Mouse (Mus musculus) intestine, embryonic 15.5 days (tissue): Measurements from ENCODE around the gene Vim. TPM values are rescaled to one million over a fixed set of nuclear protein-coding genes. Genes with fewer than 3 reads are reported as not detected.
"Not testable (repeated sequence)": the region's sequence is repeated elsewhere in the genome, so short reads cannot be mapped to it uniquely, and the experiment has no call there.

Source experiments
- ATAC-seq: fragments of 200-750 bp; cut with Nextera tagmentation; 2 replicates; pipeline ENCODE4 v1.8.0; 2017; ENCODE audit warnings: moderate TSS enrichment, moderate library complexity
- H3K27ac ChIP-seq: fragments of 300-500 bp; sonication (generic); 2 replicates; pipeline ENCODE4 v1.5.1; 2015; ENCODE audit warnings: mild to moderate bottlenecking, inconsistent platforms
- H3K27me3 ChIP-seq: fragments of 300-500 bp; sonication (generic); replicated peaks from 2 replicates; pipeline ENCODE4 v1.6.1; 2015; ENCODE audit warnings: inconsistent platforms
- H3K36me3 ChIP-seq: fragments of 300-500 bp; sonication (generic); 2 replicates; pipeline ENCODE4 v1.6.1; 2015; ENCODE audit warnings: inconsistent platforms
- H3K4me1 ChIP-seq: fragments of 300-500 bp; sonication (generic); replicated peaks from 2 replicates; pipeline ENCODE4 v1.6.1; 2015; ENCODE audit warnings: inconsistent platforms
- H3K4me2 ChIP-seq: fragments of 300-500 bp; sonication (generic); replicated peaks from 2 replicates; pipeline ENCODE4 v1.6.1; 2015; ENCODE audit warnings: mild to moderate bottlenecking, inconsistent platforms
- H3K4me3 ChIP-seq: fragments of 300-500 bp; sonication (generic); replicated peaks from 2 replicates; pipeline ENCODE4 v1.5.1; 2015; ENCODE audit warnings: inconsistent platforms
- H3K9ac ChIP-seq: fragments of 300-500 bp; sonication (generic); 2 replicates; pipeline ENCODE4 v1.6.1; 2015; ENCODE audit warnings: inconsistent platforms
- H3K9me3 ChIP-seq: fragments of 300-500 bp; sonication (generic); 2 replicates; pipeline ENCODE4 v1.6.1; 2016; ENCODE audit warnings: inconsistent platforms
- WGBS: fragments of 180-500 bp; shearing (Covaris S2); methylation state at CpG from one replicate; pipeline ENCODE4 v1.1.7; 2015; 5-methylcytosine and 5-hydroxymethylcytosine counted together
- polyA plus RNA-seq: library from polyadenylated mRNA; unstranded; fragments of >200 nt; fragmentation: Nextera tagmentation; extraction: Ambion mirVana; gene quantifications from 2 replicates; pipeline ENCODE4 v1.2.1, GENCODE M21; 2015

The Vim gene
- polyA plus RNA-seq, 1 experiment from 2014 or later, result 454 TPM

DNA sequence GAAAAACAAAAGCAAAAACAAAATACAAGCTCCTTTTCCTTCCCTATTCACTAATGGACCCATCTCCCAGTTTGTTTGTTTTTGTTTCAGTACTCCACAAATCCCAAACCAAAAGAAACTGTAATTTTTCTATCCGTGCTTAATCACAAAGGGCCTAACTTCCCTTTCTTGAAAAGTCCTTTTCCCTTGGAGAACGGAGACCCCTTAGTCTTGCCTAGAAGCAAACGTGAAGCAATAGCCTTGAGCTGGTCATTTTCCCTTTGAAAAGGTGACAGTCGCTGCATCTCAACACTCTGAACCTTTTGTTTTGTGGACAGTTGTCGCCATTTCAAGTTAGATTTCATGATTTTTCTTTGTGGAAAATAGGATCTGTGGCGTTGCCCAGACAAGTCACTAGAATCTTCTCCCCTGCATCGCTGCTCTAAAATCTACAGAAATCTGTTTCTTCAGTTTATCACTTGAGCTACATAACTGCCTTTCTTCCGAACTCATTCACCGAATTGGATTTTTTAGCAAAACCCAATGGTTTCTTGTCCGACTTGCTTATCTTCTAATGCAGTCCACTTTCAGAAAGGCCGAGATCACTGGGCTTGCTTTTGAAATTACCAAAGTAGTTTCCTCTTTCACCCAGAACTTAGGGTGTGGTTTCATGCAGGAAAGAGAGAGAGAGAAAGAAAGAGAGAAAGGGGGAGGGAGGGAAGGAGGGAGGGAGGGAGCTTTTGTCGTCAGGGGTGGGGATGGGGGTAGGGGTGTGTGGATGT, 900 bp upstream of the Vim start:
- peak overlapping the region; percentile 67 for H3K4me3 ChIP-seq
- H3K9ac ChIP-seq, result 0 out of 2 replicates have a peak overlapping the region, but pooled peaks have one; percentile 23
- peak; percentile 18 for ATAC-seq
- no peaks in the 10 kb centered on the region; the same call in 1 of the 2 replicates for H3K27me3 ChIP-seq
- 0 out of 2 replicates have a peak, but pooled peaks cover 4% of the 10 kb centered on the region for H3K36me3 ChIP-seq
- WGBS, result 16% methylated on average over 12 of the region's 12 CpGs
- H3K4me2 ChIP-seq, result peak overlapping the region; percentile 83
- H3K4me1 ChIP-seq, result peaks cover 3% of the 10 kb centered on the region
- peak overlapping the region; percentile 97 for H3K27ac ChIP-seq
- H3K9me3 ChIP-seq, result no peaks in the 10 kb centered on the region

DNA sequence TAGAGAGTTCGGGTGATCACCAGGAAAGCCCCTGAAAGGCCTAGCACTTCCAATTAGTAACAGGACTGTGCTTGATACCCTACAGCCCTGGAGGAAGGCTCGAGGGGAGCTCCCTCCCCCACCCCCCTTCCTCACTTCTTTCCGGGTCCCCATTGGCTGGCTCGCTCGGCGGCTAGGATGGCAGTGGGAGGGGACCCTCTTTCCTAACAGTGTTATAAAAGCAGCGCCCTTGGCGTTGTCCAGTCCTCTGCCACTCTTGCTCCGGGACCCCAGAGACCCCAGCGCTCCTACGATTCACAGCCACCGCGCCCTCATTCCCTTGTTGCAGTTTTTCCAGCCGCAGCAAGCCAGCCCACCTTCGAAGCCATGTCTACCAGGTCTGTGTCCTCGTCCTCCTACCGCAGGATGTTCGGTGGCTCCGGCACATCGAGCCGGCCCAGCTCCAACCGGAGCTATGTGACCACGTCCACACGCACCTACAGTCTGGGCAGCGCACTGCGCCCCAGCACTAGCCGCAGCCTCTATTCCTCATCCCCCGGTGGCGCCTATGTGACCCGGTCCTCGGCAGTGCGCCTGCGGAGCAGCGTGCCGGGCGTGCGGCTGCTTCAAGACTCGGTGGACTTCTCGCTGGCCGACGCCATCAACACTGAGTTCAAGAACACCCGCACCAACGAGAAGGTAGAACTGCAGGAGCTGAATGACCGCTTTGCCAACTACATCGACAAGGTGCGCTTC, 506 bp downstream of the Vim start:
- Histone ChIP-seq H3K4me3 (peak overlapping the region; percentile 67), H3K9me3 (no peaks in the 10 kb centered on the region), H3K27ac (peak overlapping the region; percentile 97), H3K4me1 (peaks cover 3% of the 10 kb centered on the region), H3K27me3 (no peaks in the 10 kb centered on the region; the same call in 1 of the 2 replicates), H3K4me2 (peak overlapping the region; percentile 83), H3K9ac (peak overlapping the region; percentile 75), H3K36me3 (0 out of 2 replicates have a peak, but pooled peaks cover 4% of the 10 kb centered on the region)
- ATAC-seq, result peak; percentile 91
- under 1% methylated on average over 46 of the region's 46 CpGs for WGBS

DNA sequence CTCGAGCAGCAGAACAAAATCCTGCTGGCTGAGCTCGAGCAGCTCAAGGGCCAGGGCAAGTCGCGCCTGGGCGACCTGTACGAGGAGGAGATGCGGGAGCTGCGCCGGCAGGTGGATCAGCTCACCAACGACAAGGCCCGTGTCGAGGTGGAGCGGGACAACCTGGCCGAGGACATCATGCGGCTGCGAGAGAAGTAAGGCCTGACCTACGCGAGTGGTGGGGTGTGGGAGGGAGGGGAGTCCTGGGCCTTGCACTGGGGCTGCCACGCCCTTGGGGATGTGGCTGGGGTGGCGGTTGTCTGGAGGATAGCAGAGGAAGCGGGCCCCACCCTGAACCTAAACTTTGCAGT, 1.0 kb downstream of the Vim start:
- ATAC-seq, result peak; percentile 34; the same call in 1 of the 2 replicates
- Histone ChIP-seq H3K36me3 (0 out of 2 replicates have a peak, but pooled peaks cover 4% of the 10 kb centered on the region), H3K4me1 (peaks cover 3% of the 10 kb centered on the region), H3K9me3 (no peaks in the 10 kb centered on the region), H3K4me2 (peak overlapping the region; percentile 83), H3K27me3 (no peaks in the 10 kb centered on the region; the same call in 1 of the 2 replicates), H3K4me3 (peak overlapping the region; percentile 67), H3K27ac (peak overlapping the region; percentile 97), H3K9ac (peak overlapping the region; percentile 75)
- WGBS, result under 1% methylated on average over 21 of the region's 21 CpGs

DNA sequence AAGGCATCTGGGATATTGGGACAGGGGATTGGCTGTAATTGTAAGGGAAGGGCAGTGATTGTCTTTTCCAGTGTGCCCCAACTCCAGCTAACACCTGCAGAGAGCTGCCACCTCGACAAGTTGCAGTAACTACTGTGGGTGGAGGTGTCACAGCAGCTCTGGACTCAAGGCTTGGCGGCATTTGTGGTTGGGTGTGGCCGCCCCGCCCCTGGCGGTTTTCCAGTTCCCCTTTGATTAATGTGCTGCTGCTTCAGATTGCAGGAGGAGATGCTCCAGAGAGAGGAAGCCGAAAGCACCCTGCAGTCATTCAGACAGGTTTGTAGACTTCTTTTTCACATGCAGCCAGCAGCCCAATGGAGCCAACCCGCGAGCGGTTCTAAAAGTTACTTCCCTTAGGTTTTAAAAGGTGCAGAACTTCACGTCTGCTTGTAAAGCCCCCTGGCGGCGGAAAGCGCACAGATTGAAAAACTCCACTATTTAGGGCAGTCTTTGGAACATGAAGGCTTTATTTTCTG, 1.6 kb downstream of the Vim start:
- peak overlapping the region; percentile 83 for H3K4me2 ChIP-seq

DNA sequence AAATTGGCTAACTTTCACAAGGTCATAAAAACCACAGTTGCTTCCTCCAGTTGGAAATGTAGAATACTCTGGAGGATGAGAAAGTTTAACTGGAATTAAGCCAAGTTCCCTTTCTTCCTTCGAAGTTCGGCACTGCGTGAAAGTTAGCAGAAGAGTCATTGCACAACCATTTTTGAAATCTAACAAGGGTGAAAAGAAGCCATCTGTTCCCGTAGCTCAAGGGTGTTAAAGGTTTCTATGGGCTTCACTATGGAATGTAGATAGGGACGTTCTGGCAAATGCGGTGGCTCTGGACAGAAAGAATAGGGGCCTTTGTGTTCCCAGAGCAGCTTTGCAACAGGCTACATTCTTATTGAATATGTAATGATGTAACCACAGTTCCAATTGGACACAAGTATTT, 2.2 kb downstream of the Vim start:
- peak overlapping the region; percentile 67 for H3K4me3 ChIP-seq
- H3K9ac ChIP-seq, result no peak overlapping the region
- 0 out of 2 replicates have a peak overlapping the region, but pooled peaks have one; percentile 97 for H3K27ac ChIP-seq
- WGBS, result 21% methylated on average over 6 of the region's 6 CpGs
- no peaks in the 10 kb centered on the region for H3K9me3 ChIP-seq
- 0 out of 2 replicates have a peak, but pooled peaks cover 6% of the 10 kb centered on the region for H3K36me3 ChIP-seq
- H3K27me3 ChIP-seq, result no peaks in the 10 kb centered on the region; the same call in 1 of the 2 replicates
- ATAC-seq, result no peak
- H3K4me1 ChIP-seq, result peaks cover 3% of the 10 kb centered on the region
- H3K4me2 ChIP-seq, result peak overlapping the region; percentile 83

More for the DNA sequence above, 1.6 kb downstream of the Vim start:
- ATAC-seq, result peak; percentile 16
- Histone ChIP-seq H3K27me3 (no peaks in the 10 kb centered on the region; the same call in 1 of the 2 replicates), H3K9me3 (no peaks in the 10 kb centered on the region), H3K36me3 (0 out of 2 replicates have a peak, but pooled peaks cover 6% of the 10 kb centered on the region), H3K4me1 (peaks cover 3% of the 10 kb centered on the region), H3K27ac (peak overlapping the region; percentile 97; the same call in 1 of the 2 replicates), H3K4me3 (peak overlapping the region; percentile 67), H3K9ac (peak overlapping the region; percentile 75)
- WGBS, result under 1% methylated on average over 13 of the region's 13 CpGs

DNA sequence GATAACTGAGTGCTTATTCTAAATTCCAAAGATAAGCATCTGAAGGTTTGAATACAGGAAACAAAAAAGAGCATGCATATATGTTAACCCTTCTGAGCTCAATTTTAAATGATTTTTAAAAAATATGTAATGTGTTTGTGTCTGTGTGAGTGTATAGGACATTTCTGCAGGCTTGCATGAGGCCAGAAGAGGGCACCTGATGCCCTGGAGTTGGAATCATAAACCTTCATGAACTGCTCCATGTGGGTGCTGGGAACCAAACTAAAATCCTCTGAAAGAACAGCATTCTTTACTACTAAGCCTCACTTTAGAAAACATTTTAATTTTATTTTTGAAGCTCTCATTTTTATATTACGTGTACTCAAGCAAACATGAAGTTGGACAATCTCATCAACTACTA, 3.7 kb downstream of the Vim start:
- Histone ChIP-seq H3K36me3 (0 out of 2 replicates have a peak, but pooled peaks cover 11% of the 10 kb centered on the region), H3K4me2 (no peak overlapping the region), H3K4me3 (no peak overlapping the region)

DNA sequence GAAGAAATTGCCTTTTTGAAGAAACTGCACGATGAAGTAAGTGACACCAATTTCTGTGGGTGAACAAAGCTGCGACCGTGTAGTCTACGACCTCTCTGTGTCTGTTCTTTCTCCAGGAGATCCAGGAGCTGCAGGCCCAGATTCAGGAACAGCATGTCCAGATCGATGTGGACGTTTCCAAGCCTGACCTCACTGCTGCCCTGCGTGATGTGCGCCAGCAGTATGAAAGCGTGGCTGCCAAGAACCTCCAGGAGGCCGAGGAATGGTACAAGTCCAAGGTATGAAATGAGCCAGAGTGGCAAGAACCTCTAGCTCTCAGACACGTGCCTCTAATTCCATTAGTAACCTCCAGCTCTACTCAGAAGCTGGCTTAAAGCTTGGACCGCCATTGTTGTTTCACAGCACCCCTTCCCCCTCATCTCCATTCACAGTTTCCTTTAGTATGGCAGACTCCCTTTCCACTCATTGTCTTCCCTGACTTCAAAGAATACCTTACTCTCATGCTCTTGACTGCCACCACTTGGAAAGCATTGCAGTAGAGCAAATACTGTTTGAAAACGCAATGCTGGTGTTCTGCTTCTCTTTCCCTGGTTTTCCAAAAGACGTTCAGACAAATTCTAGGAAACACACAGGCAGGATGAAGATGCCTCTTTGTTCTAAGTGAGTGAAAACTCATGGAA, 4.9 kb downstream of the Vim start:
- Histone ChIP-seq H3K9me3 (no peaks in the 10 kb centered on the region), H3K4me2 (no peak overlapping the region), H3K27ac (no peak overlapping the region), H3K36me3 (0 out of 2 replicates have a peak, but pooled peaks cover 14% of the 10 kb centered on the region), H3K4me3 (no peak overlapping the region), H3K9ac (no peak overlapping the region), H3K27me3 (no peaks in the 10 kb centered on the region), H3K4me1 (no peaks in the 10 kb centered on the region; the same call in 1 of the 2 replicates)
- ATAC-seq, result no peak
- WGBS, result 81% methylated on average over 14 of the region's 14 CpGs

More for the DNA sequence above, 3.7 kb downstream of the Vim start:
- no peak overlapping the region for H3K9ac ChIP-seq
- no peaks in the 10 kb centered on the region for H3K9me3 ChIP-seq
- 98% methylated on average over 1 of the region's 1 CpGs for WGBS
- H3K4me1 ChIP-seq, result no peaks in the 10 kb centered on the region; the same call in 1 of the 2 replicates
- no peak overlapping the region for H3K27ac ChIP-seq
- no peaks in the 10 kb centered on the region for H3K27me3 ChIP-seq
- ATAC-seq, result no peak

DNA sequence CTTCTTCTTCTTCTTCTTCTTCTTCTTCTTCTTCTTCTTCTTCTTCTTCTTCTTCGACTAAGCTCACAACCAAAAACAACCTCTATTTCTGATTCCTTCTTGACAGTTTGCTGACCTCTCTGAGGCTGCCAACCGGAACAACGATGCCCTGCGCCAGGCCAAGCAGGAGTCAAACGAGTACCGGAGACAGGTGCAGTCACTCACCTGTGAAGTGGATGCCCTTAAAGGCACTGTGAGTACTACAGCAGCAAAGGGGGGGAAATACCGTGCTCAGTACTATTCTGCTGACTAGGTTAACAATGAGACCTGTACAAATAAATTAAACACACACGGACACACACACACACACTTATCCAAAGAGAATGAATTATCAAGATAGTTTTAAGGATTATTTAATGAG, 5.6 kb downstream of the Vim start:
- Histone ChIP-seq H3K4me1 (no peaks in the 10 kb centered on the region; the same call in 1 of the 2 replicates), H3K4me2 (no peak overlapping the region), H3K4me3 (no peak overlapping the region), H3K9me3 (no peaks in the 10 kb centered on the region), H3K27ac (no peak overlapping the region), H3K36me3 (0 out of 2 replicates have a peak, but pooled peaks cover 14% of the 10 kb centered on the region), H3K9ac (no peak overlapping the region), H3K27me3 (no peaks in the 10 kb centered on the region)
- WGBS, result 91% methylated on average over 8 of the region's 8 CpGs
- ATAC-seq, result no peak

DNA sequence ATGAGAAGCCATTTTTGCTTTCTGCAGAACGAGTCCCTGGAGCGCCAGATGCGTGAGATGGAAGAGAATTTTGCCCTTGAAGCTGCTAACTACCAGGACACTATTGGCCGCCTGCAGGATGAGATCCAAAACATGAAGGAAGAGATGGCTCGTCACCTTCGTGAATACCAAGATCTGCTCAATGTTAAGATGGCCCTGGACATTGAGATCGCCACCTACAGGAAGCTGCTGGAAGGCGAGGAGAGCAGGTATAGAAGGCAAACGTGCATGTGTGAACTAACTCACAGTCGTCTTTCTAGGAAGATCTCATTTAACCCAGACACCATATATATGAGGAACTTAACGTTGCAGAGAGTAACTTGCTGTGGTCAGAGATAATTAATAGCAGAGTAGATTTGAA, 6.3 kb downstream of the Vim start:
- H3K36me3 ChIP-seq, result 0 out of 2 replicates have a peak, but pooled peaks cover 14% of the 10 kb centered on the region
- no peaks in the 10 kb centered on the region for H3K27me3 ChIP-seq
- H3K9me3 ChIP-seq, result no peaks in the 10 kb centered on the region
- H3K4me1 ChIP-seq, result no peaks in the 10 kb centered on the region; the same call in 1 of the 2 replicates
- H3K4me2 ChIP-seq, result no peak overlapping the region
- no peak overlapping the region for H3K27ac ChIP-seq
- no peak overlapping the region for H3K4me3 ChIP-seq
- no peak overlapping the region for H3K9ac ChIP-seq
- WGBS, result 67% methylated on average over 11 of the region's 11 CpGs
- ATAC-seq, result no peak

DNA sequence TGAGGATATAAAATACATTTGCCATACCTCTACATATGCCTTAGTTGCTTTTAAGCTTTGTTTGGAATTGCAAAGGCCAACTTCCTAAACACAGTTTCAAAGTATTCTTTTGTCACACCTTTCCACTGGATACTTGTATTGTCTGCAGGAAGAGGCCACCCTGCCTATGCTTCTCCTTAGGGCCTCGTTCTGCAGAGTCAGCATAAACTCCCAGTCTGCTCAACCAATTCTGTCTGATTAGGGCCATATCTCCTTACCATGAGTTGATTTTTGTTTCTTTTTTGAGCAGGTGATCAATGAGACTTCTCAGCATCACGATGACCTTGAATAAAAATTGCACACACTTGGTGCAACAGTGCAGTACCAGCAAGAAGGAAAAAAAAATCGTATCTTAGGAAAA, 8.5 kb downstream of the Vim start:
- Histone ChIP-seq H3K36me3 (0 out of 2 replicates have a peak, but pooled peaks cover 13% of the 10 kb centered on the region), H3K9me3 (no peaks in the 10 kb centered on the region), H3K4me1 (no peaks in the 10 kb centered on the region), H3K4me3 (no peak overlapping the region), H3K27ac (no peak overlapping the region), H3K27me3 (no peaks in the 10 kb centered on the region), H3K4me2 (no peak overlapping the region), H3K9ac (no peak overlapping the region)
- 84% methylated on average over 3 of the region's 3 CpGs for WGBS
- no peak for ATAC-seq

DNA sequence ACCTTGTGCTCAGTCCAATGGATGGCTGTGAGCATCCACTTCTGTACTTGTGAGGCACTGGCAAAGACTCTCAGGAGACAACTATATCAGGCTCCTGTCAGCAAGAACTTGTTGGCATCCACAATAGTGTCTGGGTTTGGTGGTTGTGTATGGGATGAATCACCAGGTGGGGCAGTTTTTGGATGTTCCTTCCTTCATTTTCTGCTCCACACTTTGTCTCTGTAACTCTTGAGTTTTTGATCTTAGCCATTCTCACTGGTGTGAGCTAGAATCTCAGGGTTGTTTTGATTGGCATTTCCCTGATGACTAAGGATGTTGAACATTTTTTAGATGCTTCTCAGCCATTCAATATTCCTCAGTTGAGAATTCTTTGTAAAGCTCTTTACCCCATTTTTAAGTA, 10.0 kb downstream of the Vim start:
- ATAC-seq, H3K9me3 ChIP-seq, H3K27me3 ChIP-seq, H3K4me1 ChIP-seq, H3K9ac ChIP-seq, H3K4me3 ChIP-seq, H3K27ac ChIP-seq, H3K4me2 ChIP-seq, H3K36me3 ChIP-seq: not testable (repeated sequence)
